Comparison of ENCODE assay signal across 13 mouse cellular contexts in genomic region chr5:118516470-118516869, GRCm38 (mm10). TPM values are rescaled to one million over a fixed set of nuclear protein-coding genes. Genes with fewer than 3 reads are reported as not detected.
DNase-seq lines count a peak whose midpoint lies in the region; ATAC-seq and TF ChIP-seq lines count a peak whose summit lies in the region.
"Had no signal": no experiment of that assay in that cellular context is flagged by ENCODE, and none has a peak within 500 bp of the region (broad histone marks: within the 10 kb centered on the region; RNA-seq: fewer than 3 reads in every experiment).

No protein-coding gene starts in this region.

- no peak for TF ChIP-seq CTCF in lung, embryonic 14.5 days (IDR thresholded peaks at IDR 0.05; ENCODE audit: low read depth)
- TF ChIP-seq CTCF in left cerebral cortex, adult 2 months (IDR thresholded peaks at IDR 0.05): no peak

- no peak overlapping the region for H3K4me3 ChIP-seq in lung, embryonic 14.5 days (ENCODE audit: low read depth, low read length)
- peak overlapping the region in 1 of 2 experiments; percentile 2; a peak in 1 of 4 replicates for H3K4me3 ChIP-seq in ES-E14 (ENCODE audit: insufficient read depth in 1 of 2, low read depth in 1 of 2, low read length in 2 of 2, poor library complexity in 1 of 2, severe bottlenecking in 1 of 2)
- H3K4me3 ChIP-seq in embryonic facial prominence, embryonic 13.5 days: no peak overlapping the region
- no peak overlapping the region for H3K4me3 ChIP-seq in stomach, embryonic 14.5 days (ENCODE audit: low read depth, low read length)
- H3K4me3 ChIP-seq in left cerebral cortex, adult 2 months: no peak overlapping the region

- no peak overlapping the region for H3K4me2 ChIP-seq in lung, embryonic 14.5 days
- peak overlapping the region; percentile 9; the same call in 1 of the 2 replicates for H3K4me2 ChIP-seq in embryonic facial prominence, embryonic 13.5 days
- no peak overlapping the region for H3K4me2 ChIP-seq in stomach, embryonic 14.5 days (replicated peaks; ENCODE audit: low read depth, low read length)
- H3K4me2 ChIP-seq: midbrain, embryonic 11.5 days had no signal

- no peak overlapping the region for H3K9ac ChIP-seq in lung, embryonic 14.5 days
- H3K9ac ChIP-seq in ES-E14 (ENCODE audit: insufficient read depth, low read depth, low read length, poor library complexity, severe bottlenecking): peak overlapping the region; percentile 26; the same call in 1 of the 2 replicates
- 0 out of 2 replicates have a peak overlapping the region, but pooled peaks have one; percentile 6 for H3K9ac ChIP-seq in embryonic facial prominence, embryonic 13.5 days
- no peak overlapping the region for H3K9ac ChIP-seq in stomach, embryonic 14.5 days (replicated peaks; ENCODE audit: low read depth, low read length)
- H3K9ac ChIP-seq: liver, postnatal 0 days had no signal

- peak; percentile 26 for DNase-seq in lung, embryonic 14.5 days
- no peak for DNase-seq in lung, postnatal 14 days
- no peak for DNase-seq in ES-E14 (ENCODE audit: low read depth, low spot score)
- no peak for DNase-seq in left cerebral cortex, postnatal 36 days (ENCODE audit: low spot score in 2 of 2)
- DNase-seq in left cerebral cortex, adult 2 months (ENCODE audit: extremely low spot score in 1 of 2, low spot score in 2 of 2): no peak
- DNase-seq: cerebellum, adult 11-12 months; heart, postnatal 4 days; liver, postnatal 0 days had no signal

- ATAC-seq in lung, embryonic 14.5 days (ENCODE audit: insufficient read depth): no peak
- ATAC-seq in embryonic facial prominence, embryonic 13.5 days (ENCODE audit: insufficient number of reproducible peaks, insufficient read depth, low FRiP score, low TSS enrichment, low read depth): no peak
- ATAC-seq in stomach, embryonic 14.5 days (ENCODE audit: insufficient number of reproducible peaks, insufficient read depth, low FRiP score, low read depth): no peak
- ATAC-seq in frontal cortex, adult (ENCODE audit: low TSS enrichment): no peak
- ATAC-seq: forebrain, embryonic 16.5 days; liver, postnatal 0 days had no signal

- H3K27me3 ChIP-seq in lung, embryonic 14.5 days (ENCODE audit: insufficient read depth, low read length): no peaks in the 10 kb centered on the region
- H3K27me3 ChIP-seq in embryonic facial prominence, embryonic 13.5 days: no peaks in the 10 kb centered on the region
- no peaks in the 10 kb centered on the region for H3K27me3 ChIP-seq in stomach, embryonic 14.5 days (ENCODE audit: control insufficient read depth, insufficient read depth, low read length)

- intact Hi-C loops in left cerebral cortex, postnatal 36 days (cut with DNase I): no loop called here
- intact Hi-C loops in left cerebral cortex, adult 2 months (cut with DNase I): no loop called here

- in situ Hi-C loops in ES-E14 (cut with MboI; ENCODE audit: low sequenced_read_pairs in 2 of 2, unreplicated experiment in 2 of 2): no loop called here

- H3K27ac ChIP-seq in lung, embryonic 14.5 days (ENCODE audit: low read depth): no peak overlapping the region
- peak overlapping the region; percentile 50; the same call in 1 of the 2 replicates for H3K27ac ChIP-seq in ES-E14 (ENCODE audit: insufficient read depth, low read depth, low read length, poor library complexity, severe bottlenecking)
- H3K27ac ChIP-seq in embryonic facial prominence, embryonic 13.5 days: peak overlapping the region; percentile 94
- peak overlapping the region; percentile 66; the same call in 1 of the 2 replicates for H3K27ac ChIP-seq in stomach, embryonic 14.5 days (ENCODE audit: low read length)
- H3K27ac ChIP-seq in left cerebral cortex, adult 2 months: no peak overlapping the region; the same call in 1 of the 2 replicates

- H3K4me1 ChIP-seq in lung, embryonic 14.5 days (ENCODE audit: insufficient read depth): peaks cover 27% of the 10 kb centered on the region
- peaks cover 25 to 47% of the 10 kb centered on the region in 2 experiments for H3K4me1 ChIP-seq in ES-E14 (ENCODE audit: control insufficient read depth in 2 of 2, insufficient read depth in 2 of 2, low read length in 2 of 2, poor library complexity in 1 of 2)
- H3K4me1 ChIP-seq in embryonic facial prominence, embryonic 13.5 days: peaks cover 62% of the 10 kb centered on the region
- peaks cover 45% of the 10 kb centered on the region for H3K4me1 ChIP-seq in stomach, embryonic 14.5 days (ENCODE audit: control insufficient read depth, insufficient read depth, low read length)

- H3K36me3 ChIP-seq in lung, embryonic 14.5 days (ENCODE audit: insufficient read depth): no peaks in the 10 kb centered on the region
- H3K36me3 ChIP-seq in ES-E14 (ENCODE audit: control insufficient read depth, insufficient read depth, low read length, poor library complexity, severe bottlenecking): no peaks in the 10 kb centered on the region
- H3K36me3 ChIP-seq in embryonic facial prominence, embryonic 13.5 days: no peaks in the 10 kb centered on the region
- no peaks in the 10 kb centered on the region for H3K36me3 ChIP-seq in stomach, embryonic 14.5 days (ENCODE audit: control insufficient read depth, insufficient read depth, low read length)

- H3K9me3 ChIP-seq in lung, embryonic 14.5 days (ENCODE audit: low read depth, low read length): no peaks in the 10 kb centered on the region
- no peaks in the 10 kb centered on the region for H3K9me3 ChIP-seq in ES-E14 (ENCODE audit: control insufficient read depth, insufficient read depth, low read depth, low read length)
- no peaks in the 10 kb centered on the region for H3K9me3 ChIP-seq in embryonic facial prominence, embryonic 13.5 days
- no peaks in the 10 kb centered on the region for H3K9me3 ChIP-seq in stomach, embryonic 14.5 days (ENCODE audit: control insufficient read depth, low read depth, low read length)

- WGBS in lung, embryonic 14.5 days: 44% methylated on average over 6 of the region's 6 CpGs
- 34% methylated on average over 6 of the region's 6 CpGs for WGBS in embryonic facial prominence, embryonic 13.5 days
- 43% methylated on average over 6 of the region's 6 CpGs for WGBS in stomach, embryonic 14.5 days

TF ChIP-seq in ES-E14, 5 proteins besides CTCF, POLR2A, EP300 and RAD21:
- TF ChIP-seq CHD2 (IDR thresholded peaks at IDR 0.05; ENCODE audit: low read depth, low read length): no peak
- TF ChIP-seq MAFK (IDR thresholded peaks at IDR 0.05; ENCODE audit: insufficient read depth, low read depth, low read length): no peak
- TF ChIP-seq HCFC1 (IDR thresholded peaks at IDR 0.05; ENCODE audit: borderline replicate concordance, insufficient read depth, low read length): no peak
- TF ChIP-seq ZC3H11A (IDR thresholded peaks at IDR 0.05; ENCODE audit: borderline replicate concordance, low read depth, low read length): no peak

RNA-seq across cellular contexts. Expression of gene Med13l, which starts 44.0 kb away (rescaled TPM):
- polyA plus RNA-seq in lung, embryonic 14.5 days (2014; fragmentation: Nextera tagmentation; extraction: Ambion mirVana): 11.9 and 14.1 TPM in 2 replicates
- total RNA-seq in ES-E14 (2012; rRNA removed): 52.4 and 61.6 TPM in 2 replicates
- polyA plus RNA-seq in embryonic facial prominence, embryonic 13.5 days (2015; fragmentation: Nextera tagmentation; extraction: Ambion mirVana): 16.6 and 19.4 TPM in 2 replicates
- polyA plus RNA-seq in stomach, embryonic 14.5 days (2014; fragmentation: Nextera tagmentation; extraction: Ambion mirVana): 16.2 and 17.2 TPM in 2 replicates
- total RNA-seq in left cerebral cortex, postnatal 36 days (2021): 100 to 1,000 TPM in 1 of 2 experiments, 10 to 100 TPM in 1; 92.1 to 129 TPM
- total RNA-seq in left cerebral cortex, adult 2 months (2021): 100 to 1,000 TPM; 118 to 123 TPM

Comparison
In these comparisons a context has a peak if more than half of its experiments do, and no peak if none do; other contexts are left out.
1. H3K27ac ChIP-seq: peak in ES-E14 (single experiment), embryonic facial prominence, embryonic 13.5 days (single experiment) and stomach, embryonic 14.5 days (single experiment); none in lung, embryonic 14.5 days (single experiment) and left cerebral cortex, adult 2 months (single experiment).
2. H3K9ac ChIP-seq: peak in ES-E14 (single experiment) and embryonic facial prominence, embryonic 13.5 days (single experiment); none in lung, embryonic 14.5 days (single experiment) and stomach, embryonic 14.5 days (single experiment).